Mouse (Mus musculus): Measurements from ENCODE around the gene Rln3. TPM values are rescaled to one million over a fixed set of nuclear protein-coding genes. Genes with fewer than 3 reads are reported as not detected.

Gene Rln3
- polyA plus RNA-seq, 1 experiment from 2014 or later = not detected

GRCm38 (mm10) chr8:84063861-84064610, 19.2 kb upstream of the Rln3 start:
- Histone ChIP-seq H3K27ac (0 out of 2 replicates have a peak overlapping the region, but pooled peaks have one; percentile 34), H3K9ac (no peak overlapping the region), H3K9me3 (replicated peaks) (no peaks in the 10 kb centered on the region), H3K4me1 (peaks cover 47% of the 10 kb centered on the region), H3K27me3 (replicated peaks) (no peaks in the 10 kb centered on the region), H3K4me2 (no peak overlapping the region), H3K4me3 (no peak overlapping the region), H3K36me3 (no peaks in the 10 kb centered on the region)
- WGBS (ENCODE audit: insufficient replicate concordance) = 29% methylated on average over 8 of the region's 8 CpGs
- no peak for ATAC-seq

DNA sequence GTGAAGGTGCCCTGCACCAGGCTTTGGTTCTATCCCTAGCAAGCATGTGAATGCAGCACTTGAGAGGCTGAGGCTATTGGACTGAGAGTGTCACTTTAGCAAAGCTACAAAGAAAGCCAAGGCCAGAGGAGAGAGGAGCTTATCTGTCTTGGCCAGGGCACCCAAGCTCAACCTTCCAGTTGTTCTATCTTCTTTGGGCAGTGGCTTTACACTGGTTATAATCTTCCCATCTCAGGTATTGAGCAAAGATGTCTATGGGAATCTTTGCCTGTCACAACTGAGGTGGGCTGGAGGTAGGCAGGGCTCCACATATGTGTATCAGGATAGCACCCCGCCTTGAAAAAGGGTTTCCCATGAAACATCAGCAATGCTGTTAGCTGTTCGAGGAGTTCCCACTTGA, 15.4 kb upstream of the Rln3 start:
- 40% methylated on average over 2 of the region's 2 CpGs for WGBS (ENCODE audit: insufficient replicate concordance)
- H3K36me3 ChIP-seq = no peaks in the 10 kb centered on the region
- no peaks in the 10 kb centered on the region for H3K9me3 ChIP-seq (replicated peaks)
- peak; percentile 81 for ATAC-seq
- peaks cover 9% of the 10 kb centered on the region; the same call in 1 of the 2 replicates for H3K27me3 ChIP-seq (replicated peaks)
- H3K4me2 ChIP-seq = no peak overlapping the region
- H3K4me1 ChIP-seq = peaks cover 24% of the 10 kb centered on the region
- no peak overlapping the region for H3K9ac ChIP-seq
- H3K27ac ChIP-seq = no peak overlapping the region
- no peak overlapping the region for H3K4me3 ChIP-seq

- no peak overlapping the region for H3K9ac ChIP-seq
- H3K27me3 ChIP-seq (replicated peaks) = peaks cover 9% of the 10 kb centered on the region; the same call in 1 of the 2 replicates
- WGBS (ENCODE audit: insufficient replicate concordance) = 81% methylated on average over 2 of the region's 2 CpGs
- H3K4me1 ChIP-seq = peaks cover 16% of the 10 kb centered on the region
- H3K36me3 ChIP-seq = no peaks in the 10 kb centered on the region
- no peak overlapping the region for H3K4me2 ChIP-seq
- ATAC-seq = no peak
- no peak overlapping the region for H3K4me3 ChIP-seq
- H3K9me3 ChIP-seq (replicated peaks) = no peaks in the 10 kb centered on the region
- no peak overlapping the region for H3K27ac ChIP-seq
These were observed 14.4 kb upstream of the Rln3 start for GRCm38 (mm10) chr8:84059226-84059625.

DNA sequence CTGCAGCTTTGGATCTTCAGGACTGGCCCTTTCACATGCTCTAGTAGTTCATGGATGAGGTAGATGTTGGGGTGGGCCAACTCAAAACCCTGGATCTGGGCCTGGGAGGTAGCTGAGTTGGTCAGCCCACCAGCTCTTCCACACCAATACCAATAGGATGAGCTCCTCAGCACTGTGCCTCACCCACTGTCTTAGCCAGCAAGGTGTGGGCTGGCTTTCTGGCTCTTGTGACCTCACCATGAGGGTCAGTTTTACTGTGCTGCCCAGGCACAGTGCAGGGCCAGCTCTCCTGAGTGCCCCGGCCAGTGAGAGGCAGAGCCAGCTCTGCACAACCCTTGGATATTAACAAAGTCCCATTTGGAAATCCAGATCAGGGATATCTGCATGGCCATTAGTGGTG, 13.0 kb upstream of the Rln3 start:
- 66% methylated on average over 1 of the region's 1 CpGs for WGBS (ENCODE audit: insufficient replicate concordance)
- H3K4me3 ChIP-seq = no peak overlapping the region
- peaks cover 9% of the 10 kb centered on the region; the same call in 1 of the 2 replicates for H3K27me3 ChIP-seq (replicated peaks)
- H3K4me1 ChIP-seq = peaks cover 8% of the 10 kb centered on the region
- no peaks in the 10 kb centered on the region for H3K9me3 ChIP-seq (replicated peaks)
- H3K27ac ChIP-seq = no peak overlapping the region
- ATAC-seq = no peak
- no peak overlapping the region for H3K4me2 ChIP-seq
- no peak overlapping the region for H3K9ac ChIP-seq
- no peaks in the 10 kb centered on the region for H3K36me3 ChIP-seq

- Histone ChIP-seq H3K4me2 (no peak overlapping the region), H3K4me1 (no peaks in the 10 kb centered on the region; the same call in 1 of the 2 replicates), H3K27ac (no peak overlapping the region), H3K4me3 (no peak overlapping the region), H3K9me3 (replicated peaks) (no peaks in the 10 kb centered on the region), H3K27me3 (replicated peaks) (peaks cover 33% of the 10 kb centered on the region), H3K9ac (no peak overlapping the region), H3K36me3 (no peaks in the 10 kb centered on the region)
- ATAC-seq = no peak
- 75% methylated on average over 5 of the region's 5 CpGs for WGBS (ENCODE audit: insufficient replicate concordance)
These were observed 8.4 kb upstream of the Rln3 start for GRCm38 (mm10) chr8:84053229-84053628.

GRCm38 (mm10) chr8:84052746-84053145, 7.9 kb upstream of the Rln3 start:
- Histone ChIP-seq H3K4me2 (no peak overlapping the region), H3K9ac (no peak overlapping the region), H3K4me1 (no peaks in the 10 kb centered on the region; the same call in 1 of the 2 replicates), H3K4me3 (no peak overlapping the region), H3K36me3 (no peaks in the 10 kb centered on the region), H3K9me3 (replicated peaks) (no peaks in the 10 kb centered on the region), H3K27me3 (replicated peaks) (peaks cover 34% of the 10 kb centered on the region), H3K27ac (no peak overlapping the region)
- whole genome bisulfite sequencing (ENCODE audit: insufficient replicate concordance) = 60% methylated on average over 3 of the region's 3 CpGs
- 0 out of 2 replicates have a peak, but pooled peaks have one; percentile 35 for ATAC-seq

DNA sequence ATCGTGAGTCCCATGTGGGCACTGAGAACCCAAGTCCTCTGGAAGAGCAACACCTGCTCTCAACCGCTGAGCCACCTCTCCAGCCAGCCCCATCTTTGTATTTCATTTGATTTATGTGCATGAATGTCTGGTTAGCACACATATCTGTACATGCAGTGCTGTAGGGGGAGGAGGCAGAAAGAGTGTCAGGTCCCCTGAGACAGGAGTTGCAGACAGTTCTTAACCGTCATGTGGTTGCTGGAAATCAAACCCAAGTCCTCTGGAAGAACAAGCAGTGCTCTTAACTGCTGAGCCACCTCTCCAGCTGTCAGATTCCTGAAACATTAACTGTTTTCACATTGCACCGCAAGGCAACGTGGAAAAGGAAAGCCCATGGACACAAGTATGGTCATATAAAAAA, 3.4 kb upstream of the Rln3 start:
- ATAC-seq = no peak
- Histone ChIP-seq H3K36me3 (no peaks in the 10 kb centered on the region), H3K4me2 (no peak overlapping the region), H3K4me3 (no peak overlapping the region), H3K27me3 (replicated peaks) (peaks cover 69% of the 10 kb centered on the region), H3K4me1 (peaks cover 7% of the 10 kb centered on the region; the same call in 1 of the 2 replicates), H3K9ac (no peak overlapping the region), H3K27ac (no peak overlapping the region), H3K9me3 (replicated peaks) (no peaks in the 10 kb centered on the region)
- 61% methylated on average over 5 of the region's 5 CpGs for WGBS (ENCODE audit: insufficient replicate concordance)

DNA sequence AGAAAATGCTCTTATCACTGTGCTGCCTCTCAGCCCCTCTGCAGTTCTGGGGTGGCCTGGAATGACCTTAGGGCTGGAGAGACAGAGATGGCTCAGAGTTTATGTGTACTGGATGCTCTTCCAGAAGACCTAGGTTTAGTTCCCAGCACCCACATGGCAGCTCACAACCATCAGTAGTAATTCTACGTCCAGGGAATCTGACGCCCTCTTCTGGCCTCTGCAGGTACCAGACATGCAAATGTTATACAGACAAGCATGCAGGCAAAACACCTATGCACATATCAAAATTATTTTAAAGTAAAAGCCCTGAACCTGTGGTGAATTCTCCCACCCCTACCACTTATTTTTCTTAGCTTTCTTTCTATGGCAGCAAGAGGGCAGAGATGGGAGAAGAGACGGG, 1.7 kb upstream of the Rln3 start:
- Histone ChIP-seq H3K27me3 (replicated peaks) (peaks cover 82% of the 10 kb centered on the region), H3K9me3 (replicated peaks) (no peaks in the 10 kb centered on the region), H3K36me3 (no peaks in the 10 kb centered on the region), H3K27ac (no peak overlapping the region), H3K4me2 (no peak overlapping the region), H3K9ac (no peak overlapping the region), H3K4me3 (no peak overlapping the region), H3K4me1 (peaks cover 16% of the 10 kb centered on the region)
- WGBS (ENCODE audit: insufficient replicate concordance) = 57% methylated on average over 3 of the region's 3 CpGs
- no peak for ATAC-seq

GRCm38 (mm10) chr8:84044103-84044502, 697 bp downstream of the Rln3 start:
- no peaks in the 10 kb centered on the region for H3K9me3 ChIP-seq (replicated peaks)
- no peak overlapping the region for H3K27ac ChIP-seq
- WGBS (ENCODE audit: insufficient replicate concordance) = 7% methylated on average over 7 of the region's 7 CpGs
- peaks cover 16% of the 10 kb centered on the region for H3K4me1 ChIP-seq
- H3K9ac ChIP-seq = no peak overlapping the region
- no peak for ATAC-seq
- H3K27me3 ChIP-seq (replicated peaks) = peaks cover 93% of the 10 kb centered on the region
- H3K4me2 ChIP-seq = no peak overlapping the region; the same call in 1 of the 2 replicates
- H3K36me3 ChIP-seq = no peaks in the 10 kb centered on the region
- H3K4me3 ChIP-seq = no peak overlapping the region

DNA sequence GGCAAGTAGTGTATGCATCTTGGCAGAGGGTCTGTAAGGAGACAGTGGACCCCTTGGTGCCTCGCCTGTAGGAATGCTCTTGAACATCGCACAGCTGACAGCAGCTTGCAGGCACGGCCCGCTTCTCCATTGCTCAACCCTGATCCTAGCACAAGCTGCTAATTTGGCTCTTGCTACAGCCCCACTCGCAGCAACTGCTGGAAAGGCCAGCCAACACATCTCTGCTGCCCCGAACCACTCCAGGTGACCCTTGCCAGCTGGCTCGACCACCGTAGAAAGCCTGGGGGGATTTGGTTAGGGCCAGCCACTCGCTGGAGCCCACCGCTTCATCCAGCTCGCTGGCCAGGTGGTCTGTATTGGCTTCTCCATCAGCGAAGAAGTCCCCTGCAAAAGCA, 1.9 kb downstream of the Rln3 start:
- ATAC-seq = no peak
- H3K9ac ChIP-seq = no peak overlapping the region
- H3K27ac ChIP-seq = no peak overlapping the region
- H3K27me3 ChIP-seq (replicated peaks) = peaks cover 92% of the 10 kb centered on the region
- H3K4me1 ChIP-seq = peaks cover 16% of the 10 kb centered on the region
- H3K4me3 ChIP-seq = peak overlapping the region; percentile 42
- H3K4me2 ChIP-seq = peak overlapping the region; percentile 63
- H3K9me3 ChIP-seq (replicated peaks) = no peaks in the 10 kb centered on the region
- H3K36me3 ChIP-seq = no peaks in the 10 kb centered on the region
- WGBS (ENCODE audit: insufficient replicate concordance) = 29% methylated on average over 12 of the region's 12 CpGs

DNA sequence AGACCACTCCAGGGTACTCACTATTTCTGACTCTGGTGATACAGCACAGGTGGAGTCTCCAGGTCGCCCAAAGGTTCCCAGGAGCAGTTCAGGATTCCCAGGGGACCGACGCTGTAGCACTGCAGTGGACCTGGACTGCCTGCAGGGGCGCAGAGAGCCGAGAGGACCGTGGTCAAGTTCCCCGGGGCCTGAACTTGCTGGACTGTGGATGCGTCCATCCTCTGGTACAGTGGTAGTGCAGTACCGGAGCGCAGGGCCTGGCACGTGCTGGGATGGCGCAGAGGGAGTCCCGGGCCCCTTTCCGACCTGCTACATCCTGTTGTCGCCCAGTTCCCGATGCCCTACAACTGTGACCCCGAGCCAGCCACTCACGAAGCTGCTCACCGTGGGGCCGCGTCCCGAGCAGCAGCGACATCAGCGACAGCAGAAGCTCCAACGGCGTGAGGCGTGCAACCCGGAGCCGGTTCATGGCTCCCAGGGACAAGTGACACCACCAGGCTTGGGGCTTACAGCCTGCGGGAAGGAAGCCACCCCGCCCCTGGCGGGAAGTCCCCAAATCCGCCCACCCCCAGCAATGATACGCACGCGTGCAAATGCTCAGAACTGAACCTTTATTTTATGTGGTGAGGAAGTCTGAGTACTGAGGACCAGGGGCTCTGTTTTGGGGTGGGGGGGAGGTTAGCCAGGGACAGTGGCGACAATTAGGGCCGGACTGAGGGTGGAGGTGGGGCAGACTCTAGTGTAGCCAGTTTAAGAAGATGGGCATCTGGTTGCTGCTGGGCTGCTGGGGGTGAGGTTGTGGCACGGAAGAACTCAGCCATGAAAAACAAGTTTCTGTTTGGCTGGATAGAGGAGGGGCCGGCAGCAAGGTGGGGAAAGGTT, 2.5 kb downstream of the Rln3 start, which contains the start of gene Il27ra:
TSS of gene Il27ra (minus strand) at position 524 of the 882 bp plus-strand sequence.
- peak within 1 kb of the TSS; percentile 42 for H3K4me3 ChIP-seq
- H3K9ac ChIP-seq = peak within 1 kb of the TSS; percentile 30; the same call in 1 of the 2 replicates
- WGBS (ENCODE audit: insufficient replicate concordance) = 3% methylated on average over 40 of the region's 40 CpGs
- H3K4me1 ChIP-seq = peaks cover 16% of the 10 kb centered on the region
- H3K4me2 ChIP-seq = peak within 1 kb of the TSS; percentile 63
- no peaks in the 10 kb centered on the region for H3K9me3 ChIP-seq (replicated peaks)
- peaks cover 87% of the 10 kb centered on the region for H3K27me3 ChIP-seq (replicated peaks)
- no peak within 1 kb of the TSS for H3K27ac ChIP-seq
- ATAC-seq = peak; percentile 46; the same call in 1 of the 2 replicates
- H3K36me3 ChIP-seq = no peaks in the 10 kb centered on the region

DNA sequence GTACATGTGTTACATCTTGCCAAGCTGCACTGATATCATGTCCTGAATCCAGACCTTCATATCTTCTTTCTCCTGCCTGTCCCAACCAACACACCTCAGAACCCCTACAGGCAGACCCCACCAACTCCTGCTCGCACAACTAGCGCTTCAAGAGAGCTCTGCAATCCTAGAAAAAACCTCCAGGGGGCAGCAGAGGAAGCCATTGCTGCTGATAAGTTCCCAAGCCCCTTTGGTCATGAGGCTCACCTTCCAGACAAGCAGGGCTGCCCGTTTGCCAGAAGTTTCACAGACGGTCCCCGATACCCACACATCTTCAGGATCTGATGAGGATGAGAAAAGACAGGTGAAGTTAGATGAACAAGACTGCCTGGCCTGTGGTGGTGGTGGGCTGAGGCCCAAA, 5.8 kb downstream of the Rln3 start:
- no peak overlapping the region for H3K4me2 ChIP-seq
- no peak overlapping the region for H3K4me3 ChIP-seq
- WGBS (ENCODE audit: insufficient replicate concordance) = 7% methylated on average over 5 of the region's 5 CpGs
- H3K27ac ChIP-seq = no peak overlapping the region
- peaks cover 9% of the 10 kb centered on the region for H3K4me1 ChIP-seq
- no peaks in the 10 kb centered on the region for H3K36me3 ChIP-seq
- H3K9ac ChIP-seq = no peak overlapping the region
- peaks cover 72% of the 10 kb centered on the region for H3K27me3 ChIP-seq (replicated peaks)
- ATAC-seq = no peak
- no peaks in the 10 kb centered on the region for H3K9me3 ChIP-seq (replicated peaks)

Measured in liver, embryonic 12.5 days (tissue).